Mouse (Mus musculus): ENCODE results near the gene Plau. TPM values are rescaled to one million over a fixed set of nuclear protein-coding genes. Genes with fewer than 3 reads are reported as not detected.

Plau gene
- total RNA-seq (2021) = 14.2 and 21.2 TPM in 2 replicates
- long read RNA-seq, transcript Plau-201 (11 exons, 2,342 nt) = major isoform, 11 of 13 reads
- long read RNA-seq, partial matches to known transcripts = 1 of 13 reads
- long read RNA-seq, other reads (novel, unspliced or antisense) = 1 of 13 reads

- DNase-seq = peak; percentile 78
These were observed at the start of gene Plau for GRCm38 (mm10) chr14:20836171-20836904. TSS of gene Plau (plus strand) at chr14:20836660.

DNA sequence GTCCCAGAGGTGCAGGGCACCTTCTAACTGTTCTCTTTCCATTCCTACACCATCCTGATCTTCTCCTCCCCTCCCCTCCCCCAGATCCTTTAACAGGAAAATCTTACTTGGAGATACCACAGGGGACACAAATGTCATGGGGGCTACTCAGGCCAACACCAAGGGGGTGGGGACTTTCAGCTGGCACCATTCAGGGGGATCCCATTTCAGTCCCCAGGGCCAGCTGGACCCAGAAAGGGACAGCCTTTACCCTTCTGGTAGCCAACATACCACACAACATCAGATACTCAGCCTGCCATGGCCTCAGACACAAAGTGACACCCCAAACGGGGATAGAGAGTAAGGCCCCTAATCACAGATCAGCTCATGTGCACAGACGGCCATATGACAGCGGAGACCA lies 48.3 kb upstream of the Plau start:
- no peak for DNase-seq

- DNase-seq = no peak
These were observed 46.9 kb upstream of the Plau start for GRCm38 (mm10) chr14:20789593-20789992.

DNA sequence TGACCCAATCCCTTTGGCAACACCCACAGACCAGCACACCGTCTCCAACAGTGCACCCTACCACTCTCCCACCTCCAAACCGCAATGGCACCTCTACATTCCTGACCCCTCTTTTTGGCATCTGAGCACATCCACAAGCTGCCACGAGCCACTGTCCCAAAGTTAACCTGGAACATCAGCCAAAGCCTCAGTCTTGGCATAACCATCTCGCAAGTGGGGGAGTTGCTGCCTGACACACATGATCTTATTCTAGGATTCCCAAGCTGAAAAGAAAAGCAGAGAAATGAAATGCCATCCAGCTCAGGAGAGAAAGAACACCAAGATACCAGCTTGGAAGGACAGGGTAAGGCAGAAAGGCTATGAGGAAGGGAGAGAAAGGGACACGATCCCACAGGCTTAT lies 46.0 kb upstream of the Plau start:
- no peak for DNase-seq

GRCm38 (mm10) chr14:20790996-20791395 lies 45.5 kb upstream of the Plau start:
- no peak for DNase-seq

DNA sequence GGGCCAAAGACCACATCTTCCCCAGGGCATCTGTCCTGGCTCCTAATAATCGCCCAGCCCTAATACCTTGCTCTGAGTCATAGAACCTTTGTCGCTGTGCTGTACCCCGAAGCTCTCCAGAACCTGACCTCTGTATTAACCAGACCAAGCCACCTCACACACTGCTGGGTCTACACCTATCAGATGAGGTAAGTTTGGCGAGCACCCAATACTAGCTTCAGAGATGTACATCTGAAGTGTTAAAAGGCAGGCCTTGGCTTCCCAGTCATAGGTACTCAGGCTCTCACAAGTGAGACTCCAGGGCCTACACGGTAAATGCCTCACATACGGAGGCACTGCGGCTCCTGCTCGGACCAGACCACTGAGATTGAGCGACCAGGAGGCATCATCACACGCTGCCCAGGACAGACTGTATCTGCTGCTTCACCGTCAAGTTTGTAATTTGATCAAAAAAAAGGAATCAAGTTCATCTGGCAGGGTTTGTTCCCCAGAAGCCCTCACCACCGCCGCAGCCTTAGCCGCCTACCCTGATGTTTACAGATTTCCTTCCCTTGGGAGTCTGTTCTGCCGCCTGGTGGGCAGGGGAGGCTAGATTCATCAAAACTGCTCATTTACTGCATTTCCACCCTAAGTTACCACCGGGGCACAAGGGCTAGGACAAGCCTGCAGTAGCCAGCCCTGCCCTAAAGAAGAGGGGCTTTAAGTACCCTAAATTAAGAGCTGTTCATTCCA lies 44.8 kb upstream of the Plau start:
- DNase-seq = no peak

DNA sequence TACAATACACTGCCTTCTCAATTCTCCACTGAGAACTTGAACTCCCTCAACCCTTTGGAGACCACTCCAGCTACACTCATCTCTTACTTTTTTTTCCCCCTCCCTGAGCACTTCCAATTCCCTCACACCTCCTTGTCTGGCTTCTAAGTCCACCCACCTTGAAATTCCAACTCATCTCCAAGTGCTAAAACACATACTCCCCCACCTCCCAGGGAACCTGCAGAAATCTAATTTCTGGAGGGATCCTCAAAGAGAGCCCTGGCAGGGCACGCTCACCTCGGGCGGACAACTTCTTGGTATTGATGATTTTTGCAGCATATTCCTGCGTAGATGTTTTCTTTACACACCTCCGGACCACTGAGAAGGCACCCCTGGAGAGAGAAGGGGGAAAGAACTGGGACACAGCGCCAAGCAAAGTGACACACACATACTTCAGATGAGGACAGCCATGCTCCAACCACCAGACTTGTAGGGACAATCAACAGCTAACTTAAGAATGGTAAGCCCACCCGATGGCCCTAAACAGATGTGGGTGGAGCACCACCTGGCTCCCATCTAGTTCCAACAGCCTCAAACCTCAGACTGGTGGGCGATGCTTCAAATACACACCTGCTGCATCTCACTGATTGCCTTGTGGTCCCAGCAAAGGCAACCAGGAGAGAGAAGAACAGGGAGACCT lies 44.1 kb upstream of the Plau start:
- DNase-seq = no peak

DNA sequence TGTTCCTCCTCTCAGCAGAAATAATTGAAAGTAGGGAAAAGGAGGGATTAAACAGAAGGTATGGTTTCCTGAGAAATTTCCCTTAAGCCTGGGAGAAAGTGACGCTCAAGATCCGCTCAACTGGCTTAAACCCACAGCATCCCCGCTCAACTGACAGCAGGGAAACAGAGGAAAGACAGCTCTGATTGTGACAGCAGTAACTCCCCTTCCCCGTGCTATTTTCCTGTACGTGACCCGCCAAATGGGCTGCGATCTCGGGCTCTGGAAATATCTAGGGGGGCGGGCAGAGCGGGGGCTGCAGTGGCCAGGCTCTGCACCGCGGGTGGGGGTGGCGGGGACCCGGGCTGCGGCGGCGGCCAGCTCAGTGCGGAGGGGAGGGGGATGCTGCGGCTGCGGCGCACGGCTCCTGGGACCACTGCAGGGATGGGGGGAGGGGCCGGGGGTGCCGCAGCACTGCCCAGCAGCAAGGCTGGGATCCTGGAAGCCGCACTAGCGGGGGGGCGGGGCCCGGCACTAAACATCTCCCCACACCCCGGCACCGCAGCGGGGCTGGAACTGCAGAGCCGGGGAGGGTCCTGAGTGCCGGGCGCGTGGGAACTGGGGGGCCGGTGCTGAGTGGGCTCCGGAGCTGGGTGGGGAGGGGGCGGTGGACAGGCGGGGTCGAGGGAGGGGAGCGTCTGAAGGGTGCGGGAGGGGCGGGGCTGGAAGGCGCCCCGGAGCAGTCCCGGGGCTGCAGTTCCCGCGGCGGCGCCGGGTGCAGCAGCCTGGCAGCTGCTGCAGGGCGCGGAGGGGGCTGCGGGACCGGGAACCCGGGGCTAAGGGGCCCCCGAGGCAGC lies 43.3 kb upstream of the Plau start:
- DNase-seq = peak; percentile 56

DNA sequence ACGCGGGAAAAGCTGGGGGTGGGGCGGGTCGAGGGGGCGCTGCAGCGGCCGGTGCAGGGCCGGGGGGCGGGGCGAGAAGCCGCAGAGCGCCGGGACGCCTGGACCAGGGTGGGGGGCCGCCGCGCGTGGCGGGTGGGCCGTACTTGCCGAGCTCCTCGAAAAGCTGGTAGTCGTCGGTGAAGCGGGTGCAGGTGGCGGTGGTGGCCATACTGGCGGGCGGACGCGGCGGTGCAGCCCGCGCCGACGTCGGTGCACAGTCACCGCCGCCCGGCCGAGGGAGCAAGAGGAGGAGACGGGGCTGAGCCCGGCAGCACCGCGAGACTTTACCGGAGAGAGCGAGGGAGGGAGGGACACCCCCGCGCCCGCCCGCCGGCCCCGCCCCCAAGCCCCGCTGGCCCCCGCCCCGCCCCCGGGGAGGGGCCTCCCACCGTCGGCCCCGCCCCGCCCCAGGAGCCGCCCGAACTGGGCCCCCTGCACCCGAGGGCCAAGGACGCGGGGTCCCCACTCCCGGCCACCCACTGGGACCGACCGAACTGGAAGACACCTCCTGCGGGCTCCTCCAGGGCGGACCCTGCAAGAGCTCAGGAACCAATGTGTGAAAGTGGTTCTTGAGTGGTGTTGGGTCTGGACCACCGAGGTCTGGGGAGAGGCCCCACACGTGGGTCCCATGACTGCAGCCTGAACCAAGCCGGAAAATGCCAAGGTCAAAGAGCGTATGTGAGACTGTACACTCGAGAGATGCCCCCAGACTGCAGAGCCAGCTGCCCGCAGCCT lies 42.5 kb upstream of the Plau start, which contains the start of gene Camk2g:
Gene Camk2g, minus strand, starts transcription at position 331 of the 774 bp plus-strand sequence.
- peak; percentile 90 for DNase-seq

GRCm38 (mm10) chr14:20794589-20794988 lies 41.9 kb upstream of the Plau start:
- DNase-seq = no peak

- DNase-seq = no peak
These were observed 40.9 kb upstream of the Plau start for GRCm38 (mm10) chr14:20795423-20796152.

DNA sequence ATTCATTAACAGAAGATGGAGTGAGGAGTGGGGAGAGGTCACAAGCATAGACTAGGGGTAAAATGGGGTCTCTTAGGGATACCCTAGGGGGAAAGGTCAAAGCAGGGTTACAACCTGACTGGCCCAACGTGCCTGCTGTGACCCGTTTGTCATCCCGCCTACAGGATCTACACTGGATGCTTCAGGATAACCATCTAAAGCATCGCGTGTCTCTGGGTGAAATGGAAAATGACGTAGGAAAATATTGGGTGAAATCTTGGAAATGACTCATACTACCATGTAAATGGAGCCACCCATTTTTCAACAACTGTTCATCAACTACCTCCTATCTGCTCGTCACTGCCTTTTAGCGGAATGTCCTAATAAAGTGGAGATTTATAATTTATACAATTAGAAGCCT lies 40.3 kb upstream of the Plau start:
- no peak for DNase-seq

DNA sequence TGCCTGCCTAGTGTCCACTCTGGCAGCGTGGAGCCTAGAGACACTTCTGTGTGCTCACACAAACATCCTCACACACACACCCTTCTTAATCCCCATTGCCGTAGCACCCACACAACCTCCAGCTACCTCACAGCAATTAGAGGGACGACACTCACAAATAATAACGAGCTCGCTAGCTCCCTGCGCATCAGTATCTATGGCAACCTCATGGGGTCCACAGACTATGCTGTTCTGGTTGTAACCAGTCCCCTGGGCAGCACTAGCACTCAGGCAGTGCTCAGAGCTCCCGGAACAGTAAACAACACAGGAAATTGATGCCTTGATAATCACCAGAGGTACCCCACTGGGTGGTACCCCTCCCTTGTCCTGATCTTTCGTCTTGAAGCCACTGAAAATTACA lies 39.8 kb upstream of the Plau start:
- DNase-seq = no peak

DNA sequence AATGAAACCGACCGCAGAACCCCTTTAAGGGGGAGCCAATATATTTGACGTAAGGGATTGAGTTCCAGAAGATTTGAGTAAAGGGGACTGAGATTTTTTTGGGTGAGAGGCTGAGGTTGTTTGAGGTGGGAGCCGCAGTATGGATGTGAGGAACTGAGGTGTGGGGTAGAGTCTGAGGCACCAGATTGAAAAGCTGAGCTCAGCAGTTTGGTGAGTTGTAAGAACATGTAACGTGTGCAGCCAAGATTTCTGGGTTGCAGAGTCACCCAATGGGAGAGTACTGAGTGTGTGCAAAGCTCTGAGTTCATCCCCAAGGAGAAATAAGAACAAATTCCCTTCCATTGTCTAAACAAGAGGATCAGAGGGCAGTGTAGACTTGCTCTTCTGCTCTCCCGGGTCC lies 38.2 kb upstream of the Plau start:
- no peak for DNase-seq

GRCm38 (mm10) chr14:20798761-20799160 lies 37.7 kb upstream of the Plau start:
- peak; percentile 97 for DNase-seq

GRCm38 (mm10) chr14:20802926-20803605 lies 33.4 kb upstream of the Plau start:
- no peak for DNase-seq

GRCm38 (mm10) chr14:20803606-20803938 lies 32.9 kb upstream of the Plau start:
- peak; percentile 68 for DNase-seq

DNA sequence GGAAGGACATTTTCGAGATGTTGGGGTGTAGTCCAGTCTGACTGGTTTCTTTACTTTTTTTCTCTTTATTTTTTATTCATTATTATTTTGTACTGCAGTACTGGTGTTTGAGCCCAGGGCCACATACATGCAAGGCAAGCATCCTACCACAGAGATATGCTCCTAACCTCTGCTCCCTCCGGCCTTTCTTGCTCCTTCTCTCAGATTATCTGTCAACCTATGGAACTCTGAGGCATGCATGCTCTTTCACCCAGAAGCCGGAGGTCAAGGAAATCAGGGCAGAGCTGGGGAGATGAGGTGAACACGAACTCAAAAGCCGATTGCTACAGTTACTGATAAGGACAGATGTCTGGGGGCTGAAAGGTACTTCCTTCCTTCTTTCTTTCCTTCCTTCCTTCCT lies 32.0 kb upstream of the Plau start:
- no peak for DNase-seq

- DNase-seq = peak; percentile 93
These were observed 31.3 kb upstream of the Plau start for GRCm38 (mm10) chr14:20804964-20805672.
